Mouse (Mus musculus): ENCODE data around the gene Wdr43. TPM values are rescaled to one million over a fixed set of nuclear protein-coding genes. Genes with fewer than 3 reads are reported as not detected.

Wdr43 gene
- polyA plus RNA-seq (2014; fragmentation: Nextera tagmentation; extraction: Ambion mirVana) = 89.6 and 90.1 TPM in 2 replicates

DNA sequence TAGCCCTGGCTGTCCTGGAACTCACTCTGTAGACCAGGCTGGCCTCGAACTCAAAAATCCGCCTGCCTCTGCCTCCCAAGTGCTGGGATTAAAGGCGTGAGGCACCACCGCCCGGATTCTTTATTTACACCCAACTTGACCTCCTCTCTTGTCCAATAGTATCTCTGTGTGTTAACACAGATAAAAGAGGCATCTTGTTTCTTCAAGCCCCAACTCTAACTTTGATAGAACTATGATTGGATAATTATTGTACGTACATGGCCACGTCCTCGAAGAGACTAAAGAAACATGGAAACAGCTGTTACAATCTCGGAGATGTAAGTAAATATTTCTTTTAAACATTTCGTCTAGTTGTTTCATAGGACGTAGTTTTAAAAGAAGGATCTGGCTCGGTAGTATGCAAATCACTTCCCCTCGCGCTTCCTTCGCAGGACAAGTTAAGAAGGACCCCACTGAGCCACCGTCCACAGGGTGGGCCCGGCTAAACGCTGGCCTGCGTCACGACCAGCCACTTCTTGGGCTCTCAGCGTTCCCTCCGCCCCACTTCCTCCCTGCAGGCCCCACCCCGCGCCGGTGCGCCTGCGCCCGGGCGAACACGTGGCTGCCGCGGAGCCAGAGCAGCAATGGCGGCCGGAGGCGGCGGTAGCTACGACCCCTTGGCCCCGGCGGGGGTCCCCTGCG, at the start of gene Wdr43:
Gene Wdr43 (plus strand): TSS at position 258 of the 681 bp plus-strand sequence.
- no peaks in the 10 kb centered on the region for H3K9me3 ChIP-seq (ENCODE audit: control insufficient read depth, low read depth, low read length)
- H3K4me1 ChIP-seq (ENCODE audit: control insufficient read depth, insufficient read depth, low read length) = peaks cover 9% of the 10 kb centered on the region; the same call in 1 of the 2 replicates
- H3K9ac ChIP-seq (replicated peaks; ENCODE audit: low read depth, low read length) = peak within 1 kb of the TSS; percentile 94
- H3K4me3 ChIP-seq (ENCODE audit: low read depth, low read length) = peak within 1 kb of the TSS; percentile 90
- no peaks in the 10 kb centered on the region for H3K27me3 ChIP-seq (ENCODE audit: control insufficient read depth, insufficient read depth, low read length)
- WGBS = 4% methylated on average over 40 of the region's 40 CpGs
- H3K36me3 ChIP-seq (ENCODE audit: control insufficient read depth, insufficient read depth, low read length) = peaks cover 5% of the 10 kb centered on the region; the same call in 1 of the 2 replicates
- peak within 1 kb of the TSS; percentile 78 for H3K4me2 ChIP-seq (replicated peaks; ENCODE audit: low read depth, low read length)
- H3K27ac ChIP-seq (ENCODE audit: low read length) = peak within 1 kb of the TSS; percentile 70; the same call in 1 of the 2 replicates
- peak; percentile 100 for ATAC-seq (ENCODE audit: insufficient number of reproducible peaks, insufficient read depth, low FRiP score, low read depth)

DNA sequence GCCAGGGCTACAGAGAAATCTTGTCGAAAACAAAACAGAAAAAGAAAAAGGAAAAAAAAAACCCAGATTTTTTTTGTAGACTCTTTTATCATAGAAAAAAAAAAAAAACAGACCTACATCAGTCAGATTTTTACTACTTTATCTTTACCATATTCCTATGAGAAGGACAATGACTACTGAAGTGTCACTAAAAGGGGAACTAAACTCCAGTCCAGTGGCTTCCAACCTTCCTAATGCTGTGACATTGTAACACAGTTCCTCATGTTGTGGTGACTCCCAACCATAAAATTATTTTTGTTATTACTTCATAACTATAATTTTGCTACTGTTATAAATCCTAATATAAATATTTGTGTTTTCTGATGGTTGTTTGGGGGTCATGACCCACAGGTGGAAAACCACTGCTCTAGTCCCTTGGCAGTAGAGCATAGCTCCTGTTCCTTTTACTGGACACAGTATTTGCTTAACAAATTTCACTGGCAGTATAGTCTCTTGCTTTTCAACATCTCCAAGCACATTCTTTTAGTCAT, 36.5 kb upstream of the Wdr43 start:
- H3K4me2 ChIP-seq (replicated peaks; ENCODE audit: low read depth, low read length) = no peak overlapping the region
- no peaks in the 10 kb centered on the region for H3K27me3 ChIP-seq (ENCODE audit: control insufficient read depth, insufficient read depth, low read length)
- H3K27ac ChIP-seq (ENCODE audit: low read length) = no peak overlapping the region
- no peaks in the 10 kb centered on the region for H3K9me3 ChIP-seq (ENCODE audit: control insufficient read depth, low read depth, low read length)
- WGBS = 92% methylated on average over 1 of the region's 1 CpGs
- no peaks in the 10 kb centered on the region for H3K36me3 ChIP-seq (ENCODE audit: control insufficient read depth, insufficient read depth, low read length)
- ATAC-seq (ENCODE audit: insufficient number of reproducible peaks, insufficient read depth, low FRiP score, low read depth) = no peak
- no peak overlapping the region for H3K9ac ChIP-seq (replicated peaks; ENCODE audit: low read depth, low read length)
- no peak overlapping the region for H3K4me3 ChIP-seq (ENCODE audit: low read depth, low read length)
- H3K4me1 ChIP-seq (ENCODE audit: control insufficient read depth, insufficient read depth, low read length) = no peaks in the 10 kb centered on the region

DNA sequence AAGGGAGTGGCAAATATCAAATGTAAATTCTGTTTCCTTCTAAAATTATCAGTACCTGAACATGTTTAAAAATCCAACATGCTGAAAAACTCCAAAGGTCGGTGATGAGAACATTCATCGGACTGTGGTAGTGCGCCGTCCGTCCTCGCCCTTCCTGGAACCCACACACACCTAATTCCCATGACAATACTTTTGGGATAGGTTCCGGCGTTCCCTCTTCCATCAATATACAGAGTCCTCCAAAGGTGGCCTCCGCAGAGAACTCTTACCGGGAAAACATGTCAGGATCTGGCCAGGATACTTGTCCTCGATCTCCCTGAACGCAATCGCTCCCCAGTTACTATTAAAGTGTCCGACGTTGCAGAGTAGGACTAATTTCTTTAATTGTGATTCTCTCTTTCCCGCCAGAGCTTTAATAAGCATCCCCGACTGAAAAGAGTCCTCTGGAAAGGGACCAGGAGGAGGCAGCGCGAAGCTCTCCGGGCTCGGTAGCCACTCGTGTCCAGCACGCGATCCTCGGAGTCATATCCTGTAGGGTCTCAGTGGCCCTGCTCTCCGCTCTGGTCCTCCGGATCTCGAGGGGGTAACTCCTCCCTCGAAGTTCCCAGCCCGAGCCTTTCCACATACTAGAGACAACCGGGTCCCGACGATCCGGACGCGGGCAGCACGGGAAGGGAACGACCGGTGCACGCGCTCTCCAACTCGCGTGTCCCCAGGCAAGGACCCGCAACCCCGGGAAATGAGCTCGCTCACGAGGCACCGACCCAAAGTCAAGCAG, 17.6 kb upstream of the Wdr43 start:
- Histone ChIP-seq H3K36me3 (ENCODE audit: control insufficient read depth, insufficient read depth, low read length) (no peaks in the 10 kb centered on the region), H3K4me3 (ENCODE audit: low read depth, low read length) (peak overlapping the region; percentile 62), H3K4me2 (replicated peaks; ENCODE audit: low read depth, low read length) (peak overlapping the region; percentile 84), H3K27ac (ENCODE audit: low read length) (peak overlapping the region; percentile 23; the same call in 1 of the 2 replicates), H3K27me3 (ENCODE audit: control insufficient read depth, insufficient read depth, low read length) (no peaks in the 10 kb centered on the region), H3K9ac (replicated peaks; ENCODE audit: low read depth, low read length) (peak overlapping the region; percentile 48; the same call in 1 of the 2 replicates), H3K4me1 (ENCODE audit: control insufficient read depth, insufficient read depth, low read length) (peaks cover 5% of the 10 kb centered on the region; the same call in 1 of the 2 replicates), H3K9me3 (ENCODE audit: control insufficient read depth, low read depth, low read length) (no peaks in the 10 kb centered on the region)
- under 1% methylated on average over 48 of the region's 48 CpGs for WGBS
- peak; percentile 37 for ATAC-seq (ENCODE audit: insufficient number of reproducible peaks, insufficient read depth, low FRiP score, low read depth)

DNA sequence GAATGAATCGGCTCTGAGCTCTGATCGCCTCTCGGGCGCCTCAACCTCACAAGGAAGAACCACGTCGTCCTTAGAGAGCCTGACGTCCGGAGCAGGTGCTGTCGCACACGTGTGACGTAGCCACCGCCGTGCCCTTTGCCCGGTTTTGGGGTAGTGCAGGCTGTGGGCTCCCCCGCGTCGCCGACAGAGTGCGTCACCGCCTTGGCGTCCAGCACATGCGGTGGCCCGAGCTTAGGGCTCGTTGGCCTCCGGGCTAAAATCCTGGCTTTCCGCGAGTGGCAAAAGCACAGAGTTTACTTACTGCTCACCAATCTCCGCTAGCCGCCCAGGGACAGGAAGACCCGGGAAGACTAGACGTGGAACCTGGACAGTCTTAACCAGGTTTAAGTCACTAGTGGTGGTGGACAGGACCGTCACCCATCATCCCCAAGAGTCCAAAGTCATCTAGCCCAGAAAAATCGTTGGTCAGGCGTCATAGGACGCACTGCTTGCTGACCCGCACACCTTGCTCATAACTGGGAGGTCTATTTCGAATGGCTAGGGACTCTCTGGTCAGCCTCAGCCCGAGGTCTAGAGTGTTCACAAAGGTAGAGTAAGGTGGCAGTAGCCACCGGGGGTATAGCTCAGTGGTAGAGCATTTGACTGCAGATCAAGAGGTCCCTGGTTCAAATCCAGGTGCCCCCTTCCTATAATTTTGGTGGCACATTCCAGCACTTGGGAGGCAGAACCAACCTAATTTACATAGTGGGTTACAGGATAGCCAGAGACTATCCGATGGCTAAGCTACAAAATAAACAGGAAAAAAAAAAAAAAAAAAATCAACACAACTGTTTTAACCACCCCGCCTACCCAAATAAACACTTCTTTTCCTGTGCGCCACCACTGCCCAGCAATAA, 16.8 kb upstream of the Wdr43 start:
- H3K27ac ChIP-seq (ENCODE audit: low read length) = peak overlapping the region; percentile 23
- ATAC-seq (ENCODE audit: insufficient number of reproducible peaks, insufficient read depth, low FRiP score, low read depth) = peak; percentile 95
- WGBS = 6% methylated on average over 42 of the region's 42 CpGs

DNA sequence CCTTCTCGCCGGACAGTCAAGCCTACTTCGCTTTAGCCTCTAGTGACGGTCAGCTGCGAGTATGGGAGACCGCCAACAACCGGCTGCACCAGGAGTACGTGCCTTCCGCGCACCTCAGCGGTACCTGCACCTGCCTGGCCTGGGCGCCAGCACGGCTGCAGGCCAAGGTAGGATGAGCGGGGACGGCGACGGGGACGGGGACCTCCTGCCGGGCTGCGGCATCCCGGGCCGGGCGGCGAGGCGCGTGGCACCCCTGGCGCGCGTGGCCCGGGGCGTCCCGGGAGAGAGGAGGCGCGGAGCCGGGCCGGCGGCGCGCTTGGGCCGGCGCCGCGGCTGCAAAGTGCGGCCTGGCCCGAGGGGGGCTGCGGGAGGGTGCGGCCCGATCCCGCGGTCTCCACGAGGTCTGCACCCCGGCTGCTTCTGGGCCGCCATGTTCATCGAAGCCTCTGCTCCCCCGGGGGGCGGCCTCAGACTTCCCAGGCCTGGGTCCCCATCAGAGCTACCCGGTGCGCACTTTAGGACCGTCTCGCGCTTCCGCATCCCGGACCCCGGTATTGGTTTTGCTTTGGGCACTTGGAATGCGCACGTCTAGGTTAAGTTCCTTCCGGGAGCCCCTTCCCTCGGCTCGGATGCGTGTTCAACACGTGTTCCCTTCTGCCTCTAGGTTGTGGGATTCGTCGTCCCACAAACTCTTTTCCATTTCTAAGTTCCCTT, 781 bp downstream of the Wdr43 start:
- Histone ChIP-seq H3K27ac (ENCODE audit: low read length) (peak overlapping the region; percentile 70; the same call in 1 of the 2 replicates), H3K9ac (replicated peaks; ENCODE audit: low read depth, low read length) (peak overlapping the region; percentile 94), H3K9me3 (ENCODE audit: control insufficient read depth, low read depth, low read length) (no peaks in the 10 kb centered on the region), H3K27me3 (ENCODE audit: control insufficient read depth, insufficient read depth, low read length) (no peaks in the 10 kb centered on the region), H3K36me3 (ENCODE audit: control insufficient read depth, insufficient read depth, low read length) (peaks cover 5% of the 10 kb centered on the region; the same call in 1 of the 2 replicates), H3K4me1 (ENCODE audit: control insufficient read depth, insufficient read depth, low read length) (peaks cover 9% of the 10 kb centered on the region; the same call in 1 of the 2 replicates), H3K4me3 (ENCODE audit: low read depth, low read length) (peak overlapping the region; percentile 90), H3K4me2 (replicated peaks; ENCODE audit: low read depth, low read length) (peak overlapping the region; percentile 78)
- WGBS = under 1% methylated on average over 62 of the region's 73 CpGs
- ATAC-seq (ENCODE audit: insufficient number of reproducible peaks, insufficient read depth, low FRiP score, low read depth) = peak; percentile 69

More for the DNA sequence above, 16.8 kb upstream of the Wdr43 start:
- no peaks in the 10 kb centered on the region for H3K9me3 ChIP-seq (ENCODE audit: control insufficient read depth, low read depth, low read length)
- H3K4me2 ChIP-seq (replicated peaks; ENCODE audit: low read depth, low read length) = peak overlapping the region; percentile 84
- H3K4me3 ChIP-seq (ENCODE audit: low read depth, low read length) = peak overlapping the region; percentile 62
- peak overlapping the region; percentile 48; the same call in 1 of the 2 replicates for H3K9ac ChIP-seq (replicated peaks; ENCODE audit: low read depth, low read length)
- H3K4me1 ChIP-seq (ENCODE audit: control insufficient read depth, insufficient read depth, low read length) = peaks cover 5% of the 10 kb centered on the region; the same call in 1 of the 2 replicates
- H3K36me3 ChIP-seq (ENCODE audit: control insufficient read depth, insufficient read depth, low read length) = no peaks in the 10 kb centered on the region
- H3K27me3 ChIP-seq (ENCODE audit: control insufficient read depth, insufficient read depth, low read length) = no peaks in the 10 kb centered on the region

DNA sequence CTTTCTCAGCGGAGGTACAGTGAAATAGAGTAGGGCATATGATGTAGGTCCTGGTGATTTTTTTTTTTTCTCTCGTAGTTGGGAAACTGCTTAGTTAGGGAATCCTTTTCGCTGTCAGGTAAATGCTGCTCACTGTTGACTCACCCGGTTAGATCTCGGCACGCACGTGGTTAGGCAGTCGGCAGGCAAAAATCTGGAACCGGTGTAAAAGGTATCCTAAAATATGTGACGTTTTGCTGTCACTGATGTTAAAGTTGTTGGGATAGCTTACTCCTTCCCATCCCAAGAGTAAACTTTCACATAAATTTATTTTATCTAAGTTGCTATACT, 1.3 kb downstream of the Wdr43 start:
- no peaks in the 10 kb centered on the region for H3K27me3 ChIP-seq (ENCODE audit: control insufficient read depth, insufficient read depth, low read length)
- H3K4me1 ChIP-seq (ENCODE audit: control insufficient read depth, insufficient read depth, low read length) = peaks cover 9% of the 10 kb centered on the region; the same call in 1 of the 2 replicates
- peak overlapping the region; percentile 90 for H3K4me3 ChIP-seq (ENCODE audit: low read depth, low read length)
- no peaks in the 10 kb centered on the region for H3K9me3 ChIP-seq (ENCODE audit: control insufficient read depth, low read depth, low read length)
- H3K9ac ChIP-seq (replicated peaks; ENCODE audit: low read depth, low read length) = peak overlapping the region; percentile 94
- peaks cover 5% of the 10 kb centered on the region; the same call in 1 of the 2 replicates for H3K36me3 ChIP-seq (ENCODE audit: control insufficient read depth, insufficient read depth, low read length)
- peak overlapping the region; percentile 78 for H3K4me2 ChIP-seq (replicated peaks; ENCODE audit: low read depth, low read length)
- ATAC-seq (ENCODE audit: insufficient number of reproducible peaks, insufficient read depth, low FRiP score, low read depth) = no peak
- WGBS = 1% methylated on average over 10 of the region's 10 CpGs
- H3K27ac ChIP-seq (ENCODE audit: low read length) = peak overlapping the region; percentile 70; the same call in 1 of the 2 replicates

DNA sequence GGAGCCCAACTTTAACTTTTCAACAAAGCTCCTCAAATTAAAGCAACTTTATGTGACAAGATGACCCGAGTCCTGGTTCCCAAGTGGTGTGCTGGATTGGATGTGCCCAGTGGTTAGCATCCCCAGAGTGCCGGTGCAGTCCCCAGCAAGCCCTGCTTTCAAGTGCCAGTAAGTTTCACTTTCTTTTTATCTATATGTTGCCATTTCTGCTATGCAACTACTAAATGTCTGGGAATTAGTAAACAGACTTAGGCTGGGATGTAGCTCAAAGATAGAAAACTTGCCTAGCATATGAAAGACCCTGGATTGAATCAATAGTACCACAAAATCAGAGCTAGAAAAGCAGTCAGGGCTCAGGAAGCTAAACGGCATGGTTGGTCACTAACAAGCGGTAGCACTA, 2.3 kb downstream of the Wdr43 start:
- Histone ChIP-seq H3K4me3 (ENCODE audit: low read depth, low read length) (peak overlapping the region; percentile 90; the same call in 1 of the 2 replicates), H3K27me3 (ENCODE audit: control insufficient read depth, insufficient read depth, low read length) (no peaks in the 10 kb centered on the region), H3K27ac (ENCODE audit: low read length) (no peak overlapping the region), H3K36me3 (ENCODE audit: control insufficient read depth, insufficient read depth, low read length) (peaks cover 5% of the 10 kb centered on the region; the same call in 1 of the 2 replicates), H3K9ac (replicated peaks; ENCODE audit: low read depth, low read length) (no peak overlapping the region), H3K4me2 (replicated peaks; ENCODE audit: low read depth, low read length) (peak overlapping the region; percentile 78), H3K9me3 (ENCODE audit: control insufficient read depth, low read depth, low read length) (no peaks in the 10 kb centered on the region), H3K4me1 (ENCODE audit: control insufficient read depth, insufficient read depth, low read length) (peaks cover 9% of the 10 kb centered on the region; the same call in 1 of the 2 replicates)
- no peak for ATAC-seq (ENCODE audit: insufficient number of reproducible peaks, insufficient read depth, low FRiP score, low read depth)
- 68% methylated on average over 4 of the region's 4 CpGs for WGBS

Measured in stomach, embryonic 14.5 days (tissue).